Mouse (Mus musculus) erythroid progenitor cell, adult 5-6 weeks (primary cell): ENCODE data around the gene Pgs1. TPM values are rescaled to one million over a fixed set of nuclear protein-coding genes. Genes with fewer than 3 reads are reported as not detected.

Experiments used
- ATAC-seq: replicated peaks from 2 replicates; pipeline ENCODE4 v1.8.0; 2016; ENCODE audit warnings: moderate number of reproducible peaks, mild to moderate bottlenecking, moderate TSS enrichment, inconsistent platforms; ENCODE audit not compliant: poor library complexity, low FRiP score, severe bottlenecking
- total RNA-seq, 2 experiments: library from RNA; stranded (forward) in 1 of 2; stranded (reverse) in 1 of 2; fragments of 150-400 nt in 1 of 2; fragments of 186-747, 209-891 nt in 1 of 2; gene quantifications; 2 replicates each; pipeline versions ENCODE4 v1.2.3 to v1.2.4; 2015 to 2017; ENCODE audit warnings: low replicate concordance in 2 of 2

The Pgs1 gene
- total RNA-seq, 2 experiments from 2014 or later, result 5.1 to 10.1 TPM

DNA sequence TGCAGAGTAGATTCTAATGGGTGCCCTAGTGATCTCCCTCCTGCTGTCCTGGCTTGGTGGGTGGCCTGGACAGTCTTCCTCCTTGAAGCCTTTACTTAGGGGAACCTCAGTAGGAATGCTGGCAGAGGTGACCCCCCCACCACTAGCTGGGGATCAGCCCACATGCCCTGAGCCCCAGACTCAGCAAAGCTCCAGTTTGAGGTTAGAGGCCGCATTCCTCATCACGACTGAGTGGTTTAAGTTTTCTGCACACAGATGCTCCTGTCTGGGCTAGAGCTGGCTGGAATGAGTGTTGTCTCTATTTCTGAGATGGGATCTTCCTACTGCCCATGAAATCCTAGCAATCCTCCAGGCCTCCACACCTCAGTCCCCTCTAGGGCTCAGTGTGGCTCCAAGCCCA, 38.0 kb downstream of the Pgs1 start:
- no peak for ATAC-seq

DNA sequence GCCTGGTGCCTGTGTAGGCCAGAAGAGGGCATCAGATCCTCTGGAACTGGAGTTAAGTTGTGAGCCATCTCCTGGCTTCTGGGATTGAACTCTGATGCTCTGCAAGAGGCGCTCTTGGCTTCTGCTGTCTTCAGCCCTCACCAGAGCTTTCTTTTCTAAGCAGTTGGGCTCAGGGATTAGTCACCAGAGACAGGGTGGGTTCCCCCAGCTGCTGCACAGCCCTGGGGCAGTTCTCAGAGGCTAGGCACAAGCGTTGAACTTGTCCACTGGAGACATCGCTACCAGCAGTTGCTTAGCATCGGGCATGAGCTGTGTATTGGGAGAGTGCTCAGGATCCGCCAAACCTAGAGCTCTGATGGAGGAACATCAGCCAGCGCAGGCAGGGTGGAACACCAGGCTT, 43.1 kb downstream of the Pgs1 start:
- ATAC-seq, result no peak

DNA sequence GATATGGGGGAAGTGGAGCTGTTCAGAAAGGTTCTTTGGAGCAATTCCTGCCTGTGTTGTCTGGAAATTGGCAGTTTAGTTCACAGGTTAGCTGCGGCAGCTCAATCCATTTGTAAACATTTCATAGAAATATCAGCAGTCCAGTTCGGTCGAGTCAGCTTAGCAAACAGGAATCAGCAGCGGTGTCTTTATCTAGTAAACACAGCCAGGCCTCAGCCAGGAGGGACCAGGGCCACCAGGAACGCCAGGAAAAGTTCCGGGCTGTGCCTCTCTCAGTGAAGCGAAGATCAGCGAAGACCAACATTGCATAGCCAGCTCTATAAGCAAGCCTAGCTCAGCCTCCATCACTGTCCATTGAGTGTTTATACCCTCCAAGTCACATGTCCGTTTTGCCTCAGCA, 45.0 kb downstream of the Pgs1 start:
- no peak for ATAC-seq

DNA sequence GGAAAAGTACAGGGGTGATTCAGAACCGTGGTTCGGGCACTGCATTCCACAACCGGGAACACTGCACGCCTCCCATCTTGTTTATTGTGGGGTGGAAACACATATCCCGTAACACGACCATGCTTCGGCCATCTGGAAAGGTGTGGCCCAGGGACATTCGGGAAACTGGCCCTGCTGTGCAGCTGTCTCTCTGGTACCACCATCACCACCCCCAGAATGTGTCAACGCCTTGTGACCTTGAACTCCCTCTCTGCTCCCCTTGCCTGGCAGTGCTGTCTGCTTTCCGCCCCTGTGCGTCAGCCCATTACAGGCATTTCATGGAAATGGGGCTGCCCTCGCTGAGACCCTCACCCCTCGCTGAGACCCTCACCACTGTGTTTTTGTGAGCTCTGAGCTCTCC, 48.3 kb downstream of the Pgs1 start:
- no peak for ATAC-seq

DNA sequence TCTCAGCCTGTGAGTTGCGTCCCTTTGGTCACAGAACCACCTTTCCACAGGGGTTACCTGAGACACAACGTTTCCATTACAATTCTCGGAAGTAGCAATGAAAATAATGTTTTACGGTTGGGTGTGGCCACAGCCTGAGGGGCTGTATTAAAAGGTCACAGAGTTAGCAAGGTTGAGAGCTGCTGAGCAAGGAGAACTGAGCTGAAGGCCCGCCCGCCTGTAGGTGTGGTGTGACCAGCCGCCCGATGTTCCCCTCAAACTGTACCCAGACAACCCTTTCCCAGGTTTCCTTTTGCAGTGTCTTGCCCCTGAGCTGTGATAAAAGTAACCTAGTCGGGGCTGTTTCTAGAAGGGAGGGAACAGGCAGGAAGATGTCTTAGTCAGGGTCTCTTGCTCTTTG, 49.0 kb downstream of the Pgs1 start:
- no peak for ATAC-seq

DNA sequence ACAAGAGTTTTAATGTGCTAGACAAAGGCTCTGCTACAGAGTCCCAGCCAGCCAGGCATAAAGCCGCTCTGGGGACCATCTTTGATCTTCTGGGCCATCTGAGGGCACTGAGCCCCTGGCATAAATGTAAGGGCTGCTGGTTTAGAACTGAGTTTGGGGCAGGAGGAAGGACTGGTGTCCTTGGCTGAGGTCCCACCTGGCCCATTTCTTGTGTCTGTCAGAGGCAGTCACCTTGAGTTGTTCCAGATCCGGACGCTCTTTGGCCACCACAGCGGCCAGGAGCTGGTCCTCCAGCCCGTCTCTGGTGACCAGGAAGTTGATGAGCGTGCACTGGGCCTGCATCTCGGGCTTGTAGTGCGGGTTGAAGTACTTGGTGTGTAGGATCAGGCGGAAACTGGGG, 56.7 kb downstream of the Pgs1 start:
- no peak for ATAC-seq

DNA sequence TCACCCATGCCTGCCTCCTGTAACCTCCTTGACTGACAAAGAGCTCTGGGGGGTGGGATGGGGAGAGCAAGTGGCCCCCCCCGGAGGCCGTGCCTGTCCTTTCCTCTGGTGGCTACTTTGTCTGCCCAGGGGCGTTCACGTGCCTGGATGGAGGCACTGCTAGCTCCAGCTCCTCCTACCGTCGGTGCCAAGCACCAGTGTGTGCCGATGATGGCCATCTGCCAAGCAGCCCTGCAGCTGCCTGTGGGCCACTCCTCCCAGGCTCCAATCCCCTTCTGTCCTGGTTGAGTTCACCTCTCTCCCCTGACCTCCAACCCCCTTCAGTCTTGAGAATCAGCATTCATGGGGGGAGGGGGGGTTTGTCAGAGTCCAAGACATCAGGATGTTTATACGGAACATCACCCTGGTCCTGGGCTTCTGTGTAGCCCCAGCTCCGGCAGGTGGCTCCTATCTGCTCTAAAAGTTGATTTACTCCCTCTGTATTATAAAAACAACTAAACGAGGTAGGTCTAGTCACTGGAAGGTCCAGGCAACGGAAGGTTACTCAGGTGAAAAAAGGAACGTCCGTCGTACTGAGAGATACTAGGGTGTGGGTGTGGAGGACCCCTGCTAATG, 57.3 kb downstream of the Pgs1 start:
- no peak for ATAC-seq

DNA sequence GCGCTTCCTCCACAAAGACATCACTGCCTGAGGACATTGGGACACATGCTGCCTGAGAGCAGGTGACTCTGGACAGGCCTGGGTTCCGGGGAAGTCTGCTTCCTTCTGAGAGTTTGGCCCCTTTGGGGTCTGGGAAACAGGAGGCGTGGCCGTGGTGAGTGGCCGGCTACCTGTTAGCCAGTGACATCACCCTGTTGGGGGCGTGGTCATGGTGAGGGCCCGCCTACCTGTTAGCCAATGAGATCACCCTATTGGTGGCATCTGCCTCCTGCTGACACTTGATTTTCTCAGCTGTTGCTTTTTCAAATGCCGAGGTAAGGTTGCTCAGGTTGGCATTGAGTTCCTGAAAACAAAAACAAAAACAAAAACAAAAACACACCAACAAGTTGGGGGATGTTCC, 63.5 kb downstream of the Pgs1 start:
- no peak for ATAC-seq

DNA sequence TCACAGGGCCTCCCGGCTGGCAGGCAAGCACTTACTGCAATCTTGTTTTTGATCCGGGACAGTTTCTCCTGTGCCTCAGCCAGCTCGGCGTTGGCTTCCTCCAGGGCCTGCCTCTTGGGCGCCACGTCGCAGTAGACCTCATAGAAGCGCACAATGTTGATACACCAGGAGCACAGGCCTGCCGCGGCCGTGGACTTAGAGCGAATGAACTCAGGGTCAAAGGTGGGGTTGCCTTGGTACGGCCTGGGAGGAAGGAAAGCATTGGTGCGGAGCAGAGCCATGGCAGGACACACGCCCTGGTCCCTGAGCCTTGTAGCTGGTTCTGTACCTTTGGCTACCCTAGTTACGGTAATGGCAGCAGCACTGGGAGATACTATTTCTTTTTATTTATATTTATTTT, 64.1 kb downstream of the Pgs1 start:
- no peak for ATAC-seq

DNA sequence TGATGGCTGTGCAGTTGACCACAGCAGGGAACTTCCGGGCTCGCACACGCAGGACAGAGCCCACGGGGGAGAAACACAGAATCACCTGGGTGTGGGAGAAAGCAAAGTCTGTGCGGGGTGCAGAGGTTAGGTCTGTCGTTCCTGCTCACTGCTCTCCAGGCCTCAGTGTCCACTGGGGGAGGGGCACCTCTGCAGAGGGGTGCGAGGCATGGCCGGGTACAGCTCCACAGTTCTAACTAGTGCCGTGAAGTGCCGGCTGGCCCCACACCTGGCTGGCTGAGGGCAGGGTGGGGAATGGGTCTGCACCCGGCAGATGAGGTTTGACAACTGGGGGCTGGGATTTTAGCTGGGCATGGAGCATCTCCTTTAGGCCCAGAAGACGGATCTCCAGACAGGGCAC, 72.3 kb downstream of the Pgs1 start:
- no peak for ATAC-seq

DNA sequence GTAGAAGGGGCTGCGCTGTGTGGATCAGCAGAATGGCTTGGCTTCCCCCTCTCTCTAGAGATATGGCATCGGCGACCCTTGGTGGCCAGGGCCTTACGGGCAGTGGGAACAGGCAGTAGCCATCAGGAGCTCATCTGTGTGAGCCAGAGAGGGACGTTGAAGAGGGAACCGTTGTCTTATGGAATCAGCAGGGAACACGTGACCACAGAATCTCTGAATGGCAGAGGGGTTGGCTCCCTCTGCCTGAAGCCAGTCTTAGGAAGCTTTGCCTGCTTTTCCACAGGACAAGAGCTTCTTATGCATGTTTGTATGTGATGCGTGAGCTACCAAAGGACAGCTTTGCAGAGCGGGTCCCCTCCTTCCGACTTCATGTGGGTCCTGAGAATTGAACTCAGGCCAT, 72.8 kb downstream of the Pgs1 start:
- ATAC-seq, result no peak

DNA sequence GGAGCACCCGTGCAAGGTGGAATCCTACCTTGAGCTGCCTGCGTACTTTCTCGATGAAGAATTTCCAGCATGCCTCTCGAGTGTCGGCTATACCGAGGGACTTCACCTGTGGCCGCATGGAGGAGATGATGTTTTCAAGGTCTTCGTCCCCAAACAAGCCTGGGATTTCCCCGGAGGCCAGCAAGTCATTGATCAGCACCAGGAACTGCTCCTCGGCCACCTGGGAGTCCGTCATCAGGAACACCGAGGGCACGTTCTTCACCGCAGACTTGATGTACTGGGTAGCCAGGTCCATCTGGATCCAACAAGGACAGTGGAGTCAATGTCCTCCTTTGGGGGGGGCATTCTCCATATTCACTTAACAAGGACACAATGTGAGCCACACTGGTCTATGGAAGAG, 73.9 kb downstream of the Pgs1 start:
- ATAC-seq, result no peak

DNA sequence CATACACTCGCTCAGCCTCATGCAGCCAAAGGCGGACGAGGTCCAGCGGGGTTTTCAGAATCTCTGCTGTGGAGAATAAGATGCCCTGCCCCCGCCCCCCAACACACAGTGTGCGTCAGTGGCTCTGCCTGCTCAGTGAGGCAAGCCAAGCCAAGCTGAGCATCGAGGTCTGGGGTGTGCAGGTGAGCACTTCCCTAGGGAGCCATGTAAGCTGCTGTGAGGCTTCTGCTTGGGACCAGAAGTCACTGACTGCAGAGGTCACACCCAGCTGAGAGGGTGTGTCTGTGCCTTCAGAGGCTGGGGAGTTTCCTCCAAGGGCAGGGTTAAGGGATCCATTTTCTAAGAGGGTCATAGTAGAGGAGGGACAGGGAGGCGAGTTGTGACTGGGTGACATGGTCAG, 81.5 kb downstream of the Pgs1 start:
- ATAC-seq, result no peak

DNA sequence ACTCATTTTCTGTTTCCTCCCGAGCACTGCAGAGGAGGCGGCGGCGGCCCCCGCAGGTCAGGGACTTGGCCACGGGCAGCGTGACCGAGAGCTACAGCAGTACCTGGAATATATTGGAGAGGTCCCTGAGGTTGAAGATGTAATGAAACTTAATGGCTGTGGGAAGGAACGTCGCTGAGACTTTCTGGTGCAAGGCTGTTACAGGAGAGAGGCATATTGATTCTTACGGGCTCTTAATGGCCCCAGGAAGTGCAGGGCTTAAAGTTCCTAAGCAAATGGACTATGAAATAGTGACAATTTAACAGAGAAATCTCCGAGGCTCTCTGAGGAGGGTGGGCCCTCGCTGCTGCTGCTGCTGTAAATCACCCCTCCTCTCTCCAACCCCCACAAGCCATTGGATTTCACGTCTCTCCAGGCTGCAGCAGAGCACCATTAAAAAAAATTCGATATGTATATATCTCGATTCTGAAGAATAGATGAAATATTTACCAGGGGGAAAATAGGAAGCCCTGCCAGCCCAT, 82.8 kb downstream of the Pgs1 start:
- no peak for ATAC-seq

DNA sequence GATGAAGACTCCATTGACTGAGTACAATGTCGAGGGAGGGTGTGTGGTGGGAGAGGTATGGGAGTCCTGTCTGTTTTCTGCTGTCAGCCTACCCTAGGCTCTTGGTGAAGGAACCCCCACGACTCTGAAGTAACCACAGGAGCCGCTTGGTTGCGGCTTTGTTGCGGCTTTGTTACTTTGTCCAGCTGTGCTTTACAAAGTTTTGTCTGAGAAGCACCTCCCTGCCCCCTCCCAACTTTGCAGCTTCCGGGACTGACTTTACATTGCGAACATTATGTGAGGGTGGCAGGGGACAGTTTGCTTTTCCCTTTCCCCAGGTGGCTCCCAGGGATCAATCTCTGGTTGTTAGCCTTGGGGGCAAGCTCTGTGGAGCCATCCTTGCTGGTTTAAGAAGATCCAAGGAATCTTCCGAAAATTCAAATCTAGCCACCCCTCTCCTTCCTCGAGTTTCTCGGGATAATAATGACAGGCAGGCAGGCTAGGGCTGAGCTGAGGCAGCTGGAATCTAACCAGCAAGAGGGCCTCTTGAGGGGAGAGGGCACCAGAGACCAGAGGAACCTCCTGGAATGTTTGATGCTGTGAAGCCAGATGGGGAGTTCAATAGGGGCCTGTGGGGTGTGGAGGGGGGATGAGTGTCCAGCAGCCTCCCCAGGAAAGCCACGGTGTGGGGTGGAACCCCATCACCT, 85.3 kb downstream of the Pgs1 start:
- ATAC-seq, result no peak

Other genes with a start within 250 kb of the Pgs1 start
- gene Tmc8, start 204.2 kb upstream of the Pgs1 start, total RNA-seq (2015; ENCODE audit: low replicate concordance), result 107 and 113 TPM in 2 replicates
- gene Tmc8, start 204.2 kb upstream of the Pgs1 start, total RNA-seq (2017; ENCODE audit: low replicate concordance), result 60.6 and 72.4 TPM in 2 replicates
- 478 and 628 TPM in 2 replicates for gene Tmc6, start 204.1 kb upstream of the Pgs1 start, total RNA-seq (2015; ENCODE audit: low replicate concordance)
- gene Tmc6, start 204.1 kb upstream of the Pgs1 start, total RNA-seq (2017; ENCODE audit: low replicate concordance), result 151 and 353 TPM in 2 replicates
- 82.6 and 84.3 TPM in 2 replicates for gene 6030468B19Rik, start 188.6 kb upstream of the Pgs1 start, total RNA-seq (2015; ENCODE audit: low replicate concordance)
- 23.8 and 25.8 TPM in 2 replicates for gene 6030468B19Rik, start 188.6 kb upstream of the Pgs1 start, total RNA-seq (2017; ENCODE audit: low replicate concordance)
- gene Gm20708, start 176.6 kb upstream of the Pgs1 start, total RNA-seq (2015; ENCODE audit: low replicate concordance), result 72.1 and 80.7 TPM in 2 replicates
- gene Gm20708, start 176.6 kb upstream of the Pgs1 start, total RNA-seq (2017; ENCODE audit: low replicate concordance), result 3.4 and 18.5 TPM in 2 replicates
- gene Syngr2, start 176.6 kb upstream of the Pgs1 start, total RNA-seq (2015; ENCODE audit: low replicate concordance), result 65.4 and 86.5 TPM in 2 replicates
- 35.0 and 41.8 TPM in 2 replicates for gene Syngr2, start 176.6 kb upstream of the Pgs1 start, total RNA-seq (2017; ENCODE audit: low replicate concordance)
- 38.6 and 38.9 TPM in 2 replicates for gene Afmid, start 160.4 kb upstream of the Pgs1 start, total RNA-seq (2015; ENCODE audit: low replicate concordance)
- gene Afmid, start 160.4 kb upstream of the Pgs1 start, total RNA-seq (2017; ENCODE audit: low replicate concordance), result 70.3 and 75.6 TPM in 2 replicates
- 462 and 532 TPM in 2 replicates for gene Tk1, start 160.2 kb upstream of the Pgs1 start, total RNA-seq (2015; ENCODE audit: low replicate concordance)
- 549 and 716 TPM in 2 replicates for gene Tk1, start 160.2 kb upstream of the Pgs1 start, total RNA-seq (2017; ENCODE audit: low replicate concordance)
- 782 and 936 TPM in 2 replicates for gene Birc5, start 137.0 kb upstream of the Pgs1 start, total RNA-seq (2015; ENCODE audit: low replicate concordance)
- gene Birc5, start 137.0 kb upstream of the Pgs1 start, total RNA-seq (2017; ENCODE audit: low replicate concordance), result 871 and 1,077 TPM in 2 replicates
- gene Tmem235, start 125.5 kb upstream of the Pgs1 start, total RNA-seq (2015; ENCODE audit: low replicate concordance), result not detected in 2 replicates
- gene Tmem235, start 125.5 kb upstream of the Pgs1 start, total RNA-seq (2017; ENCODE audit: low replicate concordance), result 1.1 TPM in 1 of 2 replicates, not detected in the other
- gene Tha1, start 112.8 kb upstream of the Pgs1 start, total RNA-seq (2015; ENCODE audit: low replicate concordance), result 0.42 TPM in 1 of 2 replicates, not detected in the other
- 1.8 and 3.3 TPM in 2 replicates for gene Tha1, start 112.8 kb upstream of the Pgs1 start, total RNA-seq (2017; ENCODE audit: low replicate concordance)
- 0.36 and 1.3 TPM in 2 replicates for gene Socs3, start 16.2 kb upstream of the Pgs1 start, total RNA-seq (2015; ENCODE audit: low replicate concordance)
- gene Socs3, start 16.2 kb upstream of the Pgs1 start, total RNA-seq (2017; ENCODE audit: low replicate concordance), result 1.2 TPM in 1 of 2 replicates, not detected in the other
- not detected in 2 replicates for gene Dnah17, start 144.3 kb downstream of the Pgs1 start, total RNA-seq (2015; ENCODE audit: low replicate concordance)
- not detected in 2 replicates for gene Dnah17, start 144.3 kb downstream of the Pgs1 start, total RNA-seq (2017; ENCODE audit: low replicate concordance)